Mouse (Mus musculus) embryonic facial prominence, embryonic 15.5 days (tissue): ENCODE data around the gene Riok2. TPM values are rescaled to one million over a fixed set of nuclear protein-coding genes. Genes with fewer than 3 reads are reported as not detected.

ENCODE experiments used
- ATAC-seq: fragments of 200-750 bp; cut with Nextera tagmentation; 2 replicates; pipeline ENCODE4 v1.8.0; 2017; ENCODE audit warnings: low read depth, moderate TSS enrichment; ENCODE audit not compliant: insufficient number of reproducible peaks, low FRiP score, low TSS enrichment
- H3K27ac ChIP-seq: fragments of 300-500 bp; sonication (generic); replicated peaks from 2 replicates; pipeline ENCODE4 v1.5.1; 2015; ENCODE audit warnings: mild to moderate bottlenecking, inconsistent platforms
- H3K27me3 ChIP-seq: fragments of 300-500 bp; sonication (generic); 2 replicates; pipeline ENCODE4 v1.6.1; 2015; ENCODE audit warnings: inconsistent platforms
- H3K36me3 ChIP-seq: fragments of 300-500 bp; sonication (generic); 2 replicates; pipeline ENCODE4 v1.6.1; 2015; ENCODE audit warnings: mild to moderate bottlenecking, inconsistent platforms
- H3K4me1 ChIP-seq: fragments of 300-500 bp; sonication (generic); 2 replicates; pipeline ENCODE4 v1.6.1; 2015; ENCODE audit warnings: inconsistent platforms
- H3K4me2 ChIP-seq: fragments of 300-500 bp; sonication (generic); replicated peaks from 2 replicates; pipeline ENCODE4 v1.6.1; 2015; ENCODE audit warnings: mild to moderate bottlenecking, inconsistent platforms
- H3K4me3 ChIP-seq: fragments of 300-500 bp; sonication (generic); replicated peaks from 2 replicates; pipeline ENCODE4 v1.5.1; 2015; ENCODE audit warnings: mild to moderate bottlenecking, inconsistent platforms
- H3K9ac ChIP-seq: fragments of 300-500 bp; sonication (generic); 2 replicates; pipeline ENCODE4 v1.6.1; 2015; ENCODE audit warnings: inconsistent platforms
- H3K9me3 ChIP-seq: fragments of 300-500 bp; sonication (generic); replicated peaks from 2 replicates; pipeline ENCODE4 v1.6.1; 2016; ENCODE audit warnings: inconsistent platforms
- WGBS: fragments of 180-500 bp; shearing (Covaris S2); methylation state at CpG from one replicate; pipeline ENCODE4 v1.1.7; 2015; 5-methylcytosine and 5-hydroxymethylcytosine counted together
- polyA plus RNA-seq: library from polyadenylated mRNA; unstranded; fragments of >200 nt; fragmentation: Nextera tagmentation; extraction: Ambion mirVana; gene quantifications from 2 replicates; pipeline ENCODE4 v1.2.1, GENCODE M21; 2015

Riok2 gene
- polyA plus RNA-seq, 1 experiment from 2014 or later = 23.6 TPM

DNA sequence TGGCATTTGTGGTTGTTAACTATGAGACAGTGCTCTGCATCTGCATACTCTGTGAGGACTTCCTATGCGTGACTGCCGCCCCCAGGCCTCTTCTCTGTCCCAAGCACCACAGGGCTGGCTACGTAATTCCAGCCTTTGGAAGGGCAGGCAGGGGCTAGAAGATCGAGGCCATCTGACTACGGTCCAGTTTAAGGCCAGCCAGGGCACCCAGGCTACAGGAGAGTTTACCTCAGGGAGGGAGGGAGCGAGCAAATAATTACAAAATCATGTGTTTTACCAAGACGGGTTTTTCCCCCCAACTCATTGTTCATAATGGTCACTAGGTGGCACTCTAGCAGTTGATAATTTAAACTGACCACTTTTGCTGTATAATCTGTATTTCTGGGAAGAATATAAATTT lies 18.8 kb downstream of the Riok2 start:
- H3K27ac ChIP-seq = no peak overlapping the region
- no peak overlapping the region for H3K4me3 ChIP-seq
- no peaks in the 10 kb centered on the region for H3K9me3 ChIP-seq
- no peak overlapping the region for H3K9ac ChIP-seq
- no peaks in the 10 kb centered on the region for H3K4me1 ChIP-seq
- H3K36me3 ChIP-seq = peaks cover 21% of the 10 kb centered on the region
- WGBS = 54% methylated on average over 7 of the region's 7 CpGs
- H3K4me2 ChIP-seq = no peak overlapping the region
- H3K27me3 ChIP-seq = no peaks in the 10 kb centered on the region
- no peak for ATAC-seq

- Histone ChIP-seq H3K36me3 (peaks cover 21% of the 10 kb centered on the region), H3K4me3 (no peak overlapping the region), H3K9me3 (no peaks in the 10 kb centered on the region), H3K9ac (no peak overlapping the region), H3K4me2 (no peak overlapping the region), H3K4me1 (no peaks in the 10 kb centered on the region), H3K27me3 (no peaks in the 10 kb centered on the region), H3K27ac (no peak overlapping the region)
- ATAC-seq = no peak
- WGBS = 86% methylated on average over 6 of the region's 6 CpGs
Measured at GRCm38 (mm10) chr17:17393300-17393699, 19.2 kb downstream of the Riok2 start.

DNA sequence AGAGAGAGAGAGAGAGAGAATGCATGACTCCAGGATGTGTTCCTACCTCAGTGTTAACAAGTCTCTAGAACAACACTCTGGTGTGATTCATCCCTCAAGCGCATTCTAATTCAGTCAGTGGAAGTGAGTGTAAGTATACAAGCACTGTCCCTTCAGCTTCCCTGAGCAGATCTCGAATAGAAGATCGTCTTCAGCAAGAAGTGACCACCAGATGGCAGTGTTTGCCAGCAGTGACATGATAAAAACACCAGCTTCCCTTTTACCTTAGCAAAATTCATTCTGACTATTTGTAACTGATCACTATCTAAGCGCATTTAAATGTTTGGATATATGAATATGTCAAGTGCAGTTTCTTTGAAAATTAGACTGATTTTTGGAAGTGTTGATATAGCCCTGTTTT lies 20.2 kb downstream of the Riok2 start:
- H3K27ac ChIP-seq = no peak overlapping the region
- H3K9me3 ChIP-seq = no peaks in the 10 kb centered on the region
- peaks cover 13% of the 10 kb centered on the region for H3K36me3 ChIP-seq
- 29% methylated on average over 4 of the region's 4 CpGs for WGBS
- no peak overlapping the region for H3K4me2 ChIP-seq
- H3K9ac ChIP-seq = no peak overlapping the region
- no peak overlapping the region for H3K4me3 ChIP-seq
- H3K27me3 ChIP-seq = no peaks in the 10 kb centered on the region
- no peaks in the 10 kb centered on the region for H3K4me1 ChIP-seq
- ATAC-seq = no peak

- H3K27me3 ChIP-seq = no peaks in the 10 kb centered on the region
- ATAC-seq = no peak
- no peaks in the 10 kb centered on the region for H3K9me3 ChIP-seq
- no peak overlapping the region for H3K4me2 ChIP-seq
- WGBS = 44% methylated on average over 1 of the region's 1 CpGs
- H3K4me3 ChIP-seq = no peak overlapping the region
- H3K36me3 ChIP-seq = peaks cover 3% of the 10 kb centered on the region; the same call in 1 of the 2 replicates
- H3K9ac ChIP-seq = no peak overlapping the region
- 0 out of 2 replicates have a peak, but pooled peaks cover 1% of the 10 kb centered on the region for H3K4me1 ChIP-seq
- no peak overlapping the region for H3K27ac ChIP-seq
Measured at GRCm38 (mm10) chr17:17396869-17397268, 22.8 kb downstream of the Riok2 start.

DNA sequence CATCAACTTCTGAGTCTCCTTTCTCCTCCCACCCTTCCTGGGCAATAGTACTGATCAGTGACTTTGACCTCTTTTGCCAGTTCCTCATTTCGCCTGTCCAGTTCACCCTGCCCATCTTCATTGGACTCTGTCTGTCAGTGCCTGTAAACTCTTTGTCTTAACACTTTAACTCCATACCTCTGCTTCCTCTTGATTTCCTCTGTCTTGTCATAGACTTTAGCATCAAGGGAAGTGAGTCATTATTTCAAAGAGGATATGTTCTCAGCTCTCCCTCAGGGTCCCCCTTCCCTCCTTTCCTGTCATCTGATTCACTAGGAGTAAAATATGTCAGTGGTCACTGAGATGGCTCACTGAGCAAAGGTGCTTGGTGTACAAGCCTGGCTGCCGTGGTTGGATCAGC lies 24.6 kb downstream of the Riok2 start:
- no peaks in the 10 kb centered on the region for H3K9me3 ChIP-seq
- H3K27ac ChIP-seq = no peak overlapping the region
- no peak overlapping the region for H3K4me2 ChIP-seq
- no peak overlapping the region for H3K9ac ChIP-seq
- 67% methylated on average over 2 of the region's 2 CpGs for WGBS
- H3K27me3 ChIP-seq = no peaks in the 10 kb centered on the region
- no peak overlapping the region for H3K4me3 ChIP-seq
- ATAC-seq = no peak
- H3K36me3 ChIP-seq = no peaks in the 10 kb centered on the region
- 0 out of 2 replicates have a peak, but pooled peaks cover 15% of the 10 kb centered on the region for H3K4me1 ChIP-seq

- Histone ChIP-seq H3K4me1 (peaks cover 23% of the 10 kb centered on the region; the same call in 1 of the 2 replicates), H3K4me3 (peak within 1 kb of the TSS; percentile 22), H3K4me2 (peak within 1 kb of the TSS; percentile 35), H3K9ac (no peak within 1 kb of the TSS), H3K27ac (peak within 1 kb of the TSS; percentile 83), H3K27me3 (no peaks in the 10 kb centered on the region), H3K9me3 (no peaks in the 10 kb centered on the region), H3K36me3 (no peaks in the 10 kb centered on the region)
- ATAC-seq = peak; percentile 84
- 24% methylated on average over 6 of the region's 6 CpGs for WGBS
Measured at GRCm38 (mm10) chr17:17402222-17403004, 28.3 kb downstream of the Riok2 start, which contains the start of gene Lix1. Lix1 (plus strand) TSS chr17:17402672.

DNA sequence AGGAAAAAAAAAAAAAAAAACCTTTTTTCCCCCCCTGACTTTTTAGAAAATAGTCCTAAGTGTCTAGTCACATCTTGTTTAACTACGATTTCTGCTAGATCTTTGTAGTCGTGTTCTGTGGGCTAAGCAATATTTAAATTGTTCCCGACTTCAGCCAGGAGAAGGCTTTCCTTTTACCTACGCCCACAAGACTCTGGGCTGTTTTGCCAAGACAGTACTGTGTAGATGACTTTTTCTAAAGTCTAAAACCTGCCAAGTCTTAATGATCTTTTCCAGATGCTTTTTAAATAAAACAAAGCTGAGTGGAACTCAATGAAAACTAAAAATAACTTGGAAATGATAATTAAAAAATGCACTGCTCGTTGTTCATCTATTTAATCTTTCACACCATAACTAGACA lies 28.9 kb downstream of the Riok2 start:
- Histone ChIP-seq H3K27me3 (no peaks in the 10 kb centered on the region), H3K4me3 (peak overlapping the region; percentile 22), H3K27ac (peak overlapping the region; percentile 83), H3K36me3 (no peaks in the 10 kb centered on the region), H3K9me3 (no peaks in the 10 kb centered on the region), H3K4me1 (peaks cover 23% of the 10 kb centered on the region; the same call in 1 of the 2 replicates), H3K4me2 (peak overlapping the region; percentile 35), H3K9ac (no peak overlapping the region)
- peak; percentile 58; the same call in 1 of the 2 replicates for ATAC-seq
- 6% methylated on average over 5 of the region's 5 CpGs for WGBS

- H3K4me1 ChIP-seq = peaks cover 26% of the 10 kb centered on the region
- H3K27ac ChIP-seq = peak overlapping the region; percentile 66; the same call in 1 of the 2 replicates
- H3K36me3 ChIP-seq = no peaks in the 10 kb centered on the region
- H3K27me3 ChIP-seq = no peaks in the 10 kb centered on the region
- 13% methylated on average over 3 of the region's 3 CpGs for WGBS
- no peak overlapping the region for H3K9ac ChIP-seq
- ATAC-seq = no peak
- peak overlapping the region; percentile 19 for H3K4me3 ChIP-seq
- H3K9me3 ChIP-seq = no peaks in the 10 kb centered on the region
- H3K4me2 ChIP-seq = 0 out of 2 replicates have a peak overlapping the region, but pooled peaks have one; percentile 24
Measured at GRCm38 (mm10) chr17:17403578-17404112, 29.5 kb downstream of the Riok2 start.

DNA sequence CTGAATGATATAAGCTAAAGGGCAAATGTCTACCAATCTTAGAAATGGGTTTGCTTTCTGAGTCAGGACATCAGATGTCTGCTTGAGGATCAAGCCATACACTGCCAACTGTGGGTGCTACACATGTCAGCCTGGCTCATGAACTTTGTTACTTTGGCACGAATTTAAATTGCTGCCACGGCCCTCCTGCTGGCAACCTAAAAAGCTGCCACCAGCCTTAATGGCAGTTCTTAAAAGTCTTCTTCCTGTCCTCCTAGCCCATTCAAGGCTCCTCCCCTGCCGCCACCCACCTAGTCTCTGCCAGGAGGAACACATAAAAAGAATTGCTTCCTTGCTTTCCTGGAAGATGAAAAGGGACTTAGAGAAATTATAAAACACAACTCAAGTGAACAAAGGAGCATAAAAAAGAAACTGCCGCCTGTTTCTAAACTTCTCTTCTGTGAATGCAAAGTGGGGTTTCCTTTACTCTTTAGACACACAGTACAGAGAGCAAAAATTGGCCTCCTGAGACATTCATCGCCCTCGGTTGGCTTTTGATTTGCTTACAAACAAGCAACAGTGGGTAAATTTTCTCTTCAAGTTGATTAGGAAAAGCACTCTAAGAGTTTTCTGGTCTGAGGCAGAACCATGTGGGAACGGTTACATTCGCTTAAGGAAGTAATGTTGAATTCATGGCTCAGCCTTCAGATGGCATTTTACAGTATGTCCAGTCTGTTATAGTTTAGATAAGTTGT lies 30.9 kb downstream of the Riok2 start:
- H3K27ac ChIP-seq = peak overlapping the region; percentile 75
- no peaks in the 10 kb centered on the region for H3K36me3 ChIP-seq
- no peak for ATAC-seq
- H3K9ac ChIP-seq = no peak overlapping the region
- H3K9me3 ChIP-seq = no peaks in the 10 kb centered on the region
- peaks cover 30% of the 10 kb centered on the region for H3K4me1 ChIP-seq
- 0 out of 2 replicates have a peak overlapping the region, but pooled peaks have one; percentile 8 for H3K4me3 ChIP-seq
- H3K27me3 ChIP-seq = no peaks in the 10 kb centered on the region
- WGBS = 20% methylated on average over 8 of the region's 8 CpGs
- peak overlapping the region; percentile 24; the same call in 1 of the 2 replicates for H3K4me2 ChIP-seq

- H3K4me3 ChIP-seq = no peak overlapping the region
- WGBS = 35% methylated on average over 1 of the region's 1 CpGs
- H3K27ac ChIP-seq = no peak overlapping the region
- no peaks in the 10 kb centered on the region for H3K27me3 ChIP-seq
- no peaks in the 10 kb centered on the region for H3K36me3 ChIP-seq
- ATAC-seq = no peak
- H3K9ac ChIP-seq = no peak overlapping the region
- no peak overlapping the region for H3K4me2 ChIP-seq
- no peaks in the 10 kb centered on the region for H3K9me3 ChIP-seq
- H3K4me1 ChIP-seq = peaks cover 30% of the 10 kb centered on the region
Measured at GRCm38 (mm10) chr17:17405606-17406005, 31.5 kb downstream of the Riok2 start.

DNA sequence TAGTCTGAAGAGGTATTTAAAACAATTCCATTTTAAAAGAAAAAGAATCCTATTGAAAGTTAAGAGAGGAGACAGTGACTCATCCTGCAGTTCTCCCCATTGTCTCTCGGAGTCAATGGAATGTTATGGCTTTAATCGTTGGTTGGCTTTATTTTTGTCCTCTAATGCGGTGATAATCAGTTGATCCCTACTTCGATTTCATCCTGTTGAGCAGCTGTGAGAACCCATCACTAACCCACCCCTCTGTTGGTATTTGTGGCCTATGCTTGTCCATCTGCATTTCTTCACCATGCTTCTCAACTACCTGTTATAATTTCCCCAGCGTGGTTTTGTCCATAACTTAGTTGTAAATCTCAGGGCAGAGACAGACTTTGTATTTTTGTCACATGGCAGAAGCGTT lies 34.0 kb downstream of the Riok2 start:
- H3K4me2 ChIP-seq = no peak overlapping the region
- WGBS = 30% methylated on average over 6 of the region's 6 CpGs
- ATAC-seq = no peak

More for the DNA sequence above, 34.0 kb downstream of the Riok2 start:
- Histone ChIP-seq H3K36me3 (no peaks in the 10 kb centered on the region), H3K4me1 (peaks cover 16% of the 10 kb centered on the region), H3K9me3 (no peaks in the 10 kb centered on the region), H3K4me3 (no peak overlapping the region), H3K9ac (no peak overlapping the region), H3K27ac (no peak overlapping the region), H3K27me3 (no peaks in the 10 kb centered on the region)
